Mouse (Mus musculus) heart, adult 2 months (tissue): ENCODE data around the gene Mustn1. TPM values are rescaled to one million over a fixed set of nuclear protein-coding genes. Genes with fewer than 3 reads are reported as not detected.
A peak's percentile ranks its signal among the peaks of the same experiment; 100 is the strongest.

Experiments used
- DNase-seq, 2 experiments: peaks; one replicate each; pipeline ENCODE4 v3.0.0; 2021
- H3K27ac ChIP-seq: fragments of 200-600 bp; 2 replicates; pipeline ENCODE4 v1.8.1; 2022
- H3K27me3 ChIP-seq: fragments of 200-500 bp; 2 replicates; pipeline ENCODE4 v1.6.1; 2012; ENCODE audit warnings: mild to moderate bottlenecking, low read length, inconsistent platforms, mixed read lengths; ENCODE audit not compliant: control insufficient read depth, insufficient read depth
- H3K36me3 ChIP-seq: fragments of 200-500 bp; 2 replicates; pipeline ENCODE4 v1.6.1; 2012; ENCODE audit warnings: low read length, inconsistent platforms; ENCODE audit not compliant: control insufficient read depth, insufficient read depth
- H3K4me1 ChIP-seq: fragments of 200-500 bp; 2 replicates; pipeline ENCODE4 v1.6.1; 2011; ENCODE audit warnings: low read length; ENCODE audit not compliant: control insufficient read depth, insufficient read depth
- H3K4me3 ChIP-seq: fragments of 200-600 bp; 2 replicates; pipeline ENCODE4 v1.8.1; 2022
- H3K79me2 ChIP-seq: fragments of 200-500 bp; replicated peaks from 2 replicates; pipeline ENCODE4 v1.6.1; 2012; ENCODE audit warnings: mild to moderate bottlenecking, inconsistent platforms, low read length, moderate library complexity, mixed read lengths; ENCODE audit not compliant: control insufficient read depth, insufficient read depth
- H3K9ac ChIP-seq: fragments of 200-500 bp; 2 replicates; pipeline ENCODE4 v1.6.1; 2012; ENCODE audit warnings: low read depth, mild to moderate bottlenecking, control low read depth, inconsistent platforms, low read length, mixed read lengths
- CTCF ChIP-seq: fragments of 200-600 bp; IDR thresholded peaks from 2 replicates; pipeline ENCODE4 v1.8.1; 2022; ENCODE audit warnings: antibody characterized with exemption, mild to moderate bottlenecking, moderate library complexity
- EP300 ChIP-seq: fragments of 200-500 bp; IDR thresholded peaks from 2 replicates; pipeline ENCODE4 v1.6.1; 2011; ENCODE audit warnings: low read depth, low read length, control low read depth; ENCODE audit not compliant: insufficient read depth
- POLR2A ChIP-seq: fragments of 200-500 bp; IDR thresholded peaks from 2 replicates; pipeline ENCODE4 v1.6.1; 2011; ENCODE audit warnings: mild to moderate bottlenecking, low read depth, low read length, control low read depth; ENCODE audit not compliant: insufficient read depth
- WGBS: fragments of 180-500 bp; shearing (Covaris S2); methylation state at CpG from one replicate; pipeline ENCODE4 v1.1.7; 2018; 5-methylcytosine and 5-hydroxymethylcytosine counted together
- intact Hi-C: fragments of 180-260 bp; cut with DNase I; formaldehyde crosslinking; loops from one replicate; pipeline ENCODE4 v1.15.1; 2025
- polyA plus RNA-seq: library from polyadenylated mRNA; depleted of rRNA; stranded (reverse); fragments of >200 nt; gene quantifications from 2 replicates; pipeline ENCODE4 v1.2.3, GENCODE M21; 2012
- total RNA-seq, 2 experiments: library from RNA; stranded (reverse); gene quantifications; 2 replicates each; pipeline ENCODE4 v1.2.3; 2021

The Mustn1 gene
- total and polyA plus RNA-seq, 3 experiments = 14.4 to 17.7 (median 15.9) TPM

DNA sequence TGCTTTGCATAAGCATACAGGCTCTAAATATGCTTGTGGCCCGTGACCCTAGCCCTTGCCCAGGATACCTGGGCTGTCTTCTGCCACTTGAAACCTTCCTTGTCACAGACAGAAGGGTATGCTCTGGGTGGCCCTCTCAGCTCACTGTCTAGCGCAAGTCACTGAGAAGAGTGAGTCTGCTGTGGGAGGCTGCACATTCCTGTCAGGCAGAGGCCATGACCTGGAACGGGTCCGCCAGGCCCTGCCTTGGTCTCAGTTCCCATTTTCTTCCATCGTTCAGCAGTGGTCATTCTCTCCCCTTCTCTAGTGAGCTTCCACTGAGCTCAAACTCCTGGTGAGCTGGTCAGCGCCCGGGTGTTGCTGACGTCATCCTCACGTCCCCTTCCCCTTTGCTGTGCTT lies 3.0 kb upstream of the Mustn1 start:
- intact Hi-C loops = no loop called here
- peaks cover 13% of the 10 kb centered on the region for H3K4me1 ChIP-seq
- H3K79me2 ChIP-seq = no peaks in the 10 kb centered on the region
- no peak overlapping the region for H3K9ac ChIP-seq
- no peak for DNase-seq
- peak overlapping the region; percentile 39 for H3K27ac ChIP-seq
- H3K36me3 ChIP-seq = no peaks in the 10 kb centered on the region
- no peaks in the 10 kb centered on the region for H3K27me3 ChIP-seq
- TF ChIP-seq EP300 (no peak), POLR2A (no peak), CTCF (no peak)
- no peak overlapping the region for H3K4me3 ChIP-seq
- 69% methylated on average over 9 of the region's 9 CpGs for WGBS

DNA sequence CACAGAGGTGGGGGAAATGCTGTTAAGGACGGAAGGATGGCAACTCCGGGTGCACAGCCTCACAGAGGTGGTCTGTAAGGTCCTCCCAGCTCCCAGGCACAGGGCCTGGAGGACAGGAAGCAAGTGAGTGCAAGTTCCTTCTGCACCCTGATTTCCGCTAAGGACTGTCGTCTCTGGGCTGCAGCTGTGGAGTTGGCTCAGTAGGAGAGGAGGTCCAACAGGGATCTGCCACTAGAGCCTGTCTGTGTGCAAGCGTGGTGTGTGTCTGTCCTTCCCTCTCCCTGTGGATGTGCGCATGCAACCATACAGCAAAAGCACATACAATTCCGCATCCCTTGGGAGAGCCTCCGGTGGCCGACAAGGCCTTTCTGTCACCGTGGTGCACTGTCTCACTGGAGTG lies 2.5 kb upstream of the Mustn1 start:
- Histone ChIP-seq H3K79me2 (no peaks in the 10 kb centered on the region), H3K27ac (peak overlapping the region; percentile 39)

DNA sequence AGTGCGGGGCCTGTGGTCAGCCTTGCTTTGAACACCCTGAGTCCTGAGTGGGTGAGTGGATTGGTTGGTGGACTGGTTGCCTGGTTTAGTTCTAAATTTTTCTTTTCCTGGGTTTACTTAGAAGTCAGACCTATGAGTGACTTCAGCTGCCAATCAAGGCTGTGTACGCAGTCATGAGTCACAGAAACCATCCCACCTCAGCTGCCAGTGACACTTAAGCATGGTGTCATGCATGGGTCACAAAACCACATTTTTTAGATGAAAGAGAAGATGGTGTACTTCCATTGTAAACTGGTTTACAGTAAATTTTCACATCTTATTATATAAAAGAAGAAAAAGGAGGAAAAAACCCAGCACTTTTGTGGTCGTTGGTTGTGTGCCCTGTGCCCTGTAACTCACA lies 1.2 kb upstream of the Mustn1 start:
- Histone ChIP-seq H3K79me2 (no peaks in the 10 kb centered on the region), H3K27ac (peak overlapping the region; percentile 85), H3K36me3 (no peaks in the 10 kb centered on the region), H3K4me1 (peaks cover 13% of the 10 kb centered on the region), H3K4me3 (no peak overlapping the region), H3K9ac (no peak overlapping the region), H3K27me3 (no peaks in the 10 kb centered on the region)
- no peak for TF ChIP-seq EP300
- no peak for TF ChIP-seq CTCF
- no peak for TF ChIP-seq POLR2A
- WGBS = 97% methylated on average over 3 of the region's 3 CpGs
- intact Hi-C loops = no loop called here
- no peak for DNase-seq

More for the DNA sequence above, 2.5 kb upstream of the Mustn1 start:
- Histone ChIP-seq H3K36me3 (no peaks in the 10 kb centered on the region), H3K4me3 (no peak overlapping the region), H3K27me3 (no peaks in the 10 kb centered on the region), H3K4me1 (peaks cover 13% of the 10 kb centered on the region), H3K9ac (no peak overlapping the region)
- TF ChIP-seq EP300 (no peak), POLR2A (no peak), CTCF (no peak)
- peak in 1 of 2 experiments; percentile 26 for DNase-seq
- intact Hi-C loops = no loop called here
- WGBS = 63% methylated on average over 10 of the region's 10 CpGs

DNA sequence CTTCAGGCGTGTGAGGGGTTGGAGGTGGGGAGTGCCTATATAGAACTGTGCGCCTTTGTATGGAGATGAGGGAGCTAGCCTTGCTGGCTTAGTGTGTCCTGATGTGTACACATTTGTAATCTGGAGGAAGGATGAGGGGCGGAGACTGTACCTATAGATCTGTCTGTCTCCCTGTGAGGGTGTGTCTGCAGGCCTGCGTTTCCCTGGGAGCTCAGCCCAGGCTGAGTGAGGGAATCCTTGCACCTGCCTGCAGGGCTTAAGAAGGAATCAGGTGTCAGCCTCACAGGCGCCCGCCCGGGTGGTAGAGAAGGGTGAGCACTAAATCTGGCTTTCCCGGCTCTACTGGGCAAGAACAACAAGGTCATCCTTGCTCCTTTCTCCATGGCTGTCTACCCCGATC lies 794 bp downstream of the Mustn1 start:
- DNase-seq = no peak
- H3K4me3 ChIP-seq = peak overlapping the region; percentile 31
- WGBS = 72% methylated on average over 9 of the region's 9 CpGs

DNA sequence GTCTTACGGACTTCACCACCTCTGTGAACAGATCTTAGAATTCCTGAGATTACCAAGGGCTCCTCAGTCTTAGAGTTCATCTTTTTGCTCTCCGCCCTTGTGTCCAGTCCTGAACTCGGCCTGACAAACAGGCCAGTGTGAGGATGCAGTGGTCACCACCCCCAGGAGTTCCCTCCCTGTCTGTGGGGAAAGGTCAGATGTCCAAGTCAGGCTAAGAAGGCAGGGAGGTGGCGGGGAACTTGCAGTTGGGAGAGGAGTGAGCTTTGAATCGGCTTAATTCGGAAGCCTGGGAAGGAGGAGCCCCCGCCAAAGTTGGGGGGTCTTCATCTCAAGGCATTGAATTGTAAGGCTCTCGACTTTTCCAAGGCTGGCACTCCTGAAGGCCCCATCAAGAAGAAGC lies 1.3 kb downstream of the Mustn1 start:
- peak overlapping the region; percentile 55; the same call in 1 of the 2 replicates for H3K9ac ChIP-seq
- no peaks in the 10 kb centered on the region for H3K36me3 ChIP-seq
- 66% methylated on average over 8 of the region's 8 CpGs for WGBS
- peak overlapping the region; percentile 31; the same call in 1 of the 2 replicates for H3K4me3 ChIP-seq
- H3K4me1 ChIP-seq = peaks cover 13% of the 10 kb centered on the region
- TF ChIP-seq POLR2A = no peak
- no peak for TF ChIP-seq CTCF
- no peak for TF ChIP-seq EP300
- H3K79me2 ChIP-seq = no peaks in the 10 kb centered on the region
- no peak for DNase-seq
- peak overlapping the region; percentile 85 for H3K27ac ChIP-seq
- intact Hi-C loops = loop anchor here (5.0 kb wide), 1 partner anchor 67 kb away; no protein-coding TSS in a partner anchor
- no peaks in the 10 kb centered on the region for H3K27me3 ChIP-seq

More for the DNA sequence above, 794 bp downstream of the Mustn1 start:
- no peaks in the 10 kb centered on the region for H3K36me3 ChIP-seq
- H3K9ac ChIP-seq = peak overlapping the region; percentile 55
- no peaks in the 10 kb centered on the region for H3K79me2 ChIP-seq
- no peaks in the 10 kb centered on the region for H3K27me3 ChIP-seq
- H3K4me1 ChIP-seq = peaks cover 13% of the 10 kb centered on the region
- H3K27ac ChIP-seq = peak overlapping the region; percentile 85
- intact Hi-C loops = loop anchor here (5.0 kb wide), 1 partner anchor 68 kb away; no protein-coding TSS in a partner anchor
- TF ChIP-seq POLR2A (no peak), CTCF (no peak), EP300 (no peak)

DNA sequence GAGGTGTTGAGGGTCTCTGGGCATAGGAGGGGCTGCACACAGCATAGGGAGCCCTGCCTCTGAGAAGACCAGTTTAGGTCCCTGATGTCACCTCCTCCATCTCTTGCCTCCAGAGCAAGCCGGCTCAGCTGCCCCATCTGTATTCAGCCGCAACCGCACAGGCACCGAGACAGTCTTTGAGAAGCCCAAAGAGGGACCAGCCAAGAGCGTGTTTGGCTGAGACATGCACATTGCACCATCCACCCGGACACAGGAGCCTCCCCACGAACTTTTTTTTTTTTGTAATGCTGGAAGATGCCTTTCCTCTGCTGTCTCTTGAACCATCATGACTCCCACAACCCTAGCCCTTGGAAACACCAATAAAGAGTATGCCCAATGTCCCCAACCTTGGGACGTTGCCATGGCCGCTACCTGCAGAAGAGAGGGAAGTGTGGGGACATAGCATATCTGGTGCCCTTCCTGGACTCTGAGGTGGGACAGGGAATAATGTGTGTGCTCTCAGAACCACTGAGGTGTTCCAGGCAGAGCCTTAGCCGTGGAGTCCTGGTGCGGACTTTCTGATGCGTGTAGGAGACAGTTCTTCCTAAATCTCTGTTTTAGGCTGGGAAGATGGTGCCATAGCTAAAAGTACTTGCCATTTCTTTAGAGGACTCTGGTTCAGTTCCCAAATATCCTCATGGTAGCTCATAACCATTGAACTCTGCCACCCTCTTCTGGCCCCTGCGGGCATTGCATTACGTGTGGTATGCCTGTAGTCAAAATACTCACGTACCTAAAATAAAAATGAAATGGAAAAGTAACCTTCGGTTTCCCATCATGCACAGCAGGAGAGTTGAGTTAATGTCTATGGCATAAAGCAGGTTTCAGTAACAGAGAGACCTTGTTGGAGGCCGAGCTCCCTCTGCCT lies 2.1 kb downstream of the Mustn1 start:
- no peaks in the 10 kb centered on the region for H3K79me2 ChIP-seq
- 78% methylated on average over 17 of the region's 17 CpGs for WGBS
- TF ChIP-seq POLR2A (no peak), EP300 (no peak), CTCF (peak; percentile 92)
- peak; percentile 52 to 82 for DNase-seq
- H3K36me3 ChIP-seq = no peaks in the 10 kb centered on the region
- peak overlapping the region; percentile 85; the same call in 1 of the 2 replicates for H3K27ac ChIP-seq
- H3K9ac ChIP-seq = no peak overlapping the region
- no peak overlapping the region for H3K4me3 ChIP-seq
- intact Hi-C loops = loop anchor here (1.0 to 5.0 kb wide), 2 partner anchors 14 to 66 kb away; no protein-coding TSS in a partner anchor
- H3K27me3 ChIP-seq = no peaks in the 10 kb centered on the region
- peaks cover 13% of the 10 kb centered on the region for H3K4me1 ChIP-seq
